Mouse (Mus musculus) ES-Bruce4 (cell line): Measurements from ENCODE around the gene Crtam.

ENCODE experiments used
- CTCF ChIP-seq: IDR thresholded peaks from one replicate; pipeline ENCODE4 v1.8.1; 2011; ENCODE audit warnings: low read depth, low read length
- EP300 ChIP-seq: IDR thresholded peaks from 2 replicates; pipeline ENCODE4 v1.6.1; 2011; ENCODE audit warnings: low read depth, low read length; ENCODE audit not compliant: insufficient read depth
- POLR2A ChIP-seq: IDR thresholded peaks from one replicate; pipeline ENCODE4 v1.8.1; 2011; ENCODE audit warnings: low read length; ENCODE audit not compliant: insufficient read depth

- TF ChIP-seq EP300 (no peak), CTCF (no peak), POLR2A (no peak)
Observed at GRCm38 (mm10) chr9:40961401-40961800, 43.0 kb downstream of the Crtam start.
